Mouse (Mus musculus) MN1 (cell line): ENCODE results near the gene Naa80.
A peak's percentile ranks its signal among the peaks of the same experiment; 100 is the strongest.
"Not testable (repeated sequence)": the region's sequence is repeated elsewhere in the genome, so short reads cannot be mapped to it uniquely, and the experiment has no call there.

Experiments
- DNase-seq: peaks from one replicate; pipeline ENCODE4 v3.0.0-alpha.2; 2016; ENCODE audit warnings: low spot score

Gene Naa80

GRCm38 (mm10) chr9:107573774-107574173 is 4.9 kb upstream of the Naa80 start:
- DNase-seq = not testable (repeated sequence)

- DNase-seq = no peak
Measured at GRCm38 (mm10) chr9:107575579-107576356, 2.9 kb upstream of the Naa80 start.

GRCm38 (mm10) chr9:107576357-107577107 is 2.2 kb upstream of the Naa80 start, which contains the start of gene Hyal1:
Gene Hyal1 (plus strand): TSS chr9:107576927.
- no peak for DNase-seq

GRCm38 (mm10) chr9:107577871-107578270 is 816 bp upstream of the Naa80 start:
- DNase-seq = no peak

GRCm38 (mm10) chr9:107579023-107579900 is 575 bp downstream of the Naa80 start:
- peak; percentile 75 for DNase-seq

GRCm38 (mm10) chr9:107580501-107581317 is 2.0 kb downstream of the Naa80 start, which contains the start of gene Hyal3:
Gene Hyal3 (plus strand): TSS chr9:107580818.
- DNase-seq = peak; percentile 83

- no peak for DNase-seq
Measured at GRCm38 (mm10) chr9:107581584-107581983, 2.9 kb downstream of the Naa80 start.

GRCm38 (mm10) chr9:107582509-107583062 is 3.9 kb downstream of the Naa80 start:
- DNase-seq = no peak

- no peak for DNase-seq
Measured at GRCm38 (mm10) chr9:107583174-107583573, 4.5 kb downstream of the Naa80 start.

GRCm38 (mm10) chr9:107586504-107586903 is 7.8 kb downstream of the Naa80 start:
- DNase-seq = no peak

GRCm38 (mm10) chr9:107586974-107587832 is 8.5 kb downstream of the Naa80 start, which contains the start of gene Ifrd2:
Gene Ifrd2 (plus strand): TSS chr9:107587642.
- peak; percentile 96 for DNase-seq

- DNase-seq = peak; percentile 74
Measured at GRCm38 (mm10) chr9:107587833-107588639, 9.3 kb downstream of the Naa80 start.

- no peak for DNase-seq
Measured at GRCm38 (mm10) chr9:107590058-107590772, 11.5 kb downstream of the Naa80 start.

GRCm38 (mm10) chr9:107590773-107591060 is 12.0 kb downstream of the Naa80 start:
- DNase-seq = no peak

- no peak for DNase-seq
Measured at GRCm38 (mm10) chr9:107593101-107593976, 14.7 kb downstream of the Naa80 start.

GRCm38 (mm10) chr9:107594281-107595062 is 15.8 kb downstream of the Naa80 start:
- DNase-seq = no peak
